Mouse (Mus musculus) hindbrain, embryonic 12.5 days (tissue): ENCODE measurements around the gene Mitf. TPM values are rescaled to one million over a fixed set of nuclear protein-coding genes. Genes with fewer than 3 reads are reported as not detected.
A peak's percentile ranks its signal among the peaks of the same experiment; 100 is the strongest.

Experiments
- ATAC-seq: fragments of 200-750 bp; cut with Nextera tagmentation; 2 replicates; pipeline ENCODE4 v1.8.0; 2017; ENCODE audit warnings: moderate TSS enrichment; ENCODE audit not compliant: low FRiP score
- H3K27ac ChIP-seq: fragments of 300-500 bp; sonication (generic); 2 replicates; pipeline ENCODE4 v1.5.1; 2016; ENCODE audit warnings: mild to moderate bottlenecking
- H3K27me3 ChIP-seq: fragments of 300-500 bp; sonication (generic); 2 replicates; pipeline ENCODE4 v1.6.1; 2016; ENCODE audit warnings: mild to moderate bottlenecking
- H3K36me3 ChIP-seq: fragments of 300-500 bp; sonication (generic); 2 replicates; pipeline ENCODE4 v1.6.1; 2016; ENCODE audit warnings: mild to moderate bottlenecking
- H3K4me1 ChIP-seq: fragments of 300-500 bp; sonication (generic); 2 replicates; pipeline ENCODE4 v1.6.1; 2016
- H3K4me2 ChIP-seq: fragments of 300-500 bp; sonication (generic); replicated peaks from 2 replicates; pipeline ENCODE4 v1.6.1; 2016; ENCODE audit warnings: mild to moderate bottlenecking
- H3K4me3 ChIP-seq: fragments of 300-500 bp; sonication (generic); 2 replicates; pipeline ENCODE4 v1.5.1; 2016; ENCODE audit warnings: mild to moderate bottlenecking
- H3K9ac ChIP-seq: fragments of 300-500 bp; sonication (generic); 2 replicates; pipeline ENCODE4 v1.6.1; 2016; ENCODE audit warnings: mild to moderate bottlenecking, moderate library complexity
- H3K9me3 ChIP-seq: fragments of 300-500 bp; sonication (generic); replicated peaks from 2 replicates; pipeline ENCODE4 v1.6.1; 2016; ENCODE audit warnings: mild to moderate bottlenecking
- WGBS: fragments of 180-500 bp; shearing (Covaris S2); methylation state at CpG from one replicate; pipeline ENCODE4 v1.1.7; 2016; 5-methylcytosine and 5-hydroxymethylcytosine counted together
- polyA plus RNA-seq: library from polyadenylated mRNA; unstranded; fragments of >200 nt; fragmentation: Nextera tagmentation; extraction: Ambion mirVana; gene quantifications from 2 replicates; pipeline ENCODE4 v1.2.1, GENCODE M21; 2016

The Mitf gene
- polyA plus RNA-seq, 1 experiment from 2014 or later = 2.0 TPM

DNA sequence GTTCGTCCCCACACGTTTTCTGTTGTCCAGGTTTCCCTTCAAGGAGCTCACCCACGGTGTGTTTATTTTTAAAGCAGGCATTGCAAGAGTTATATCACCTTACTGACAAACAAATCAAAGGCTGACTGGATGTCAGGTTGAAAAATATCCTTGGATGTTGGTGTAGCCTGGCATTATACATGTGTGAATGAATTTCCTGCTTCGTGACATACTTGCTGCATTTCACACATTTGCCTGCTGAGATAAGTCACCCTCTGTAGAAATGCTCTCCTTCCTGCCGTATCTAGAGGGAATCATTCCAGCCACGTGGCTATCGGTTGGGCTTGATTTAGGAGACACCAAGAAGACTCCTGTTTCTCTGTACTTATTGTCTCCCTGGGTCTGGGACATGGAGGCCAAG, 17.2 kb upstream of the Mitf start:
- no peak for ATAC-seq
- WGBS = 84% methylated on average over 7 of the region's 7 CpGs
- H3K27ac ChIP-seq = no peak overlapping the region

DNA sequence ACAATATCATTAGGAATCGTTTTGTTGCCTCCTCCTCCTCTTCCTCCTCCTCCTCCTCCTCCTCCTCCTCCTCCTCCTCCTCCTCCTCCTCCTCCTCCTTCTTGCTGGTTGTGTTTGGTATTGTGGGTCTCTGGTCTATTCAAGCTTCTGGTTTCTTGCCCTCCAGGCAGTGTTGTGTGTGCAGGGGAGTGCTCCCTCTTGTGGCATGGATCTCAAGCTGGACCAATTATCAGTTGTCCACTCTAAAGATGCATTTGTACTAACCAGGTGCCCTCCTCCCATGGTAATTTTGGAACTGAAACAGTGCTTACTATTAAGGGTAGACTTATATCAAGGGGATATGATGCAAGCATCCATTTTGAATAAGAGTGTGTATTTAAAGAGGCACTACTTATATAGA, 14.7 kb upstream of the Mitf start:
- WGBS = 93% methylated on average over 1 of the region's 1 CpGs

More for the DNA sequence above, 17.2 kb upstream of the Mitf start:
- Histone ChIP-seq H3K9ac (no peak overlapping the region), H3K4me1 (no peaks in the 10 kb centered on the region), H3K27me3 (no peaks in the 10 kb centered on the region; the same call in 1 of the 2 replicates), H3K4me2 (no peak overlapping the region), H3K4me3 (no peak overlapping the region), H3K36me3 (no peaks in the 10 kb centered on the region), H3K9me3 (no peaks in the 10 kb centered on the region)

DNA sequence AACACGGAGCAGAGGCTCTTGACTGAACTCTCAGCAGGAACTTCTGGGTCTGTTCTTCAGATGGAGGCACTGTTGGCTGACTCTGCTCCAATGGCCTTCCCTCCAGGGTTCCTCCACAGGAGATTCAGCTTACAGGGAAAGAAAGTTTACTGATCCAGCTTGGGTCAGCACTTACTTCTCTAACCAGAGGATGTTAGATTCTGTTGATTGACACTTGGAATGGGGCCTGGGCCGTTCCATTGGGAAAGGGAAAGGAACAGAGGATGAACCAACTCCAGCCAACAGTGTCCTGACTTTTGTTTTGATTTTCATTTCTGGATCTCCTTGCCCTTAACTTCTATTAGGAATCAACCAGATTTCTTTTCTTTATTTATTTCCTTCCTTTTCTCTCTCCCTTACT, 11.7 kb upstream of the Mitf start:
- Histone ChIP-seq H3K4me1 (no peaks in the 10 kb centered on the region), H3K4me2 (no peak overlapping the region), H3K27me3 (no peaks in the 10 kb centered on the region; the same call in 1 of the 2 replicates), H3K9me3 (no peaks in the 10 kb centered on the region), H3K4me3 (no peak overlapping the region), H3K27ac (no peak overlapping the region), H3K36me3 (no peaks in the 10 kb centered on the region), H3K9ac (no peak overlapping the region)
- ATAC-seq = no peak
- 47% methylated on average over 2 of the region's 2 CpGs for WGBS

More for the DNA sequence above, 14.7 kb upstream of the Mitf start:
- Histone ChIP-seq H3K4me2 (no peak overlapping the region), H3K27ac (no peak overlapping the region), H3K9me3 (no peaks in the 10 kb centered on the region), H3K27me3 (no peaks in the 10 kb centered on the region; the same call in 1 of the 2 replicates), H3K4me1 (no peaks in the 10 kb centered on the region), H3K36me3 (no peaks in the 10 kb centered on the region), H3K4me3 (no peak overlapping the region), H3K9ac (no peak overlapping the region)
- no peak for ATAC-seq

DNA sequence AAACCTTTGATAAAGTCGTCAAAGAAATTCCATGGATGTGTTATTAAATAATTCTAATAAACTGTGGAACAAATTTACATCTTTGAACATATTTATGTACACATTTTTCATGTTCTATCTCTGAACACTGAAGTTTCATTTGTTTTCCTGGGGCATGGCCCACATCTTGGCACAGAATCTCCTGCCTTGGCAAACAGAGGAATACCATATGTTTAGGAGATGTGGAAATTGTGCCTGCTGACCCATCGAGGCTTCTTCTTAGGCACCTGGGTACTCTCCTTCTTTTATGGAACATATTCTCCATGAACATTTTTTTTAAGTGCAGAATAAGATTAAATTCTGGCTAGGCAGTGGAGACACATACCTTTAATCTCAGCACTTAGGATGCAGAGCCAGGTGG, 6.2 kb upstream of the Mitf start:
- no peak overlapping the region for H3K4me3 ChIP-seq
- ATAC-seq = no peak
- H3K4me2 ChIP-seq = no peak overlapping the region
- no peaks in the 10 kb centered on the region for H3K9me3 ChIP-seq
- no peaks in the 10 kb centered on the region for H3K36me3 ChIP-seq
- WGBS = 67% methylated on average over 2 of the region's 2 CpGs
- H3K27me3 ChIP-seq = peaks cover 7% of the 10 kb centered on the region; the same call in 1 of the 2 replicates
- H3K27ac ChIP-seq = no peak overlapping the region
- H3K9ac ChIP-seq = no peak overlapping the region
- H3K4me1 ChIP-seq = no peaks in the 10 kb centered on the region

DNA sequence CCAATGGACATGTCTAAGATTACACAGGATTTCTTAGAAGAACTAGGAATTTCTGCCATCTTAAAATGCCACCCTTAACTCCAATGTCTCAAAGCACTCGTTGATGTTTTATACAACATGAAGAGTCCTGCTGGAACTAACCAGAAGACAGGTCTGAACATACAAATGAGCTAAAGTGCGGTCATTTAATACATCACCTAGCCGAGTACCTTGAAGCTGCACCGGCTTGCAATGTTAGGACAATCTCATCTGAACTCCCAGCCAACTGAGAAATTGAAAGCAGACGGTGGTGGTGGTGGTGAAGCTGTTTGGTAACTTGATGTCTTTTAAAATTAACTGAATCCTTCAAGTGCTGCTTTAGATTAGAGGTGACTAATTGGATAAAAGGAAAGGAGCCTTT, 801 bp upstream of the Mitf start:
- H3K4me3 ChIP-seq = peak overlapping the region; percentile 74
- H3K4me1 ChIP-seq = peaks cover 6% of the 10 kb centered on the region
- no peaks in the 10 kb centered on the region for H3K9me3 ChIP-seq
- peaks cover 15% of the 10 kb centered on the region; the same call in 1 of the 2 replicates for H3K27me3 ChIP-seq
- ATAC-seq = no peak
- peak overlapping the region; percentile 99 for H3K4me2 ChIP-seq
- H3K9ac ChIP-seq = no peak overlapping the region
- 55% methylated on average over 5 of the region's 5 CpGs for WGBS
- H3K27ac ChIP-seq = no peak overlapping the region
- no peaks in the 10 kb centered on the region for H3K36me3 ChIP-seq

DNA sequence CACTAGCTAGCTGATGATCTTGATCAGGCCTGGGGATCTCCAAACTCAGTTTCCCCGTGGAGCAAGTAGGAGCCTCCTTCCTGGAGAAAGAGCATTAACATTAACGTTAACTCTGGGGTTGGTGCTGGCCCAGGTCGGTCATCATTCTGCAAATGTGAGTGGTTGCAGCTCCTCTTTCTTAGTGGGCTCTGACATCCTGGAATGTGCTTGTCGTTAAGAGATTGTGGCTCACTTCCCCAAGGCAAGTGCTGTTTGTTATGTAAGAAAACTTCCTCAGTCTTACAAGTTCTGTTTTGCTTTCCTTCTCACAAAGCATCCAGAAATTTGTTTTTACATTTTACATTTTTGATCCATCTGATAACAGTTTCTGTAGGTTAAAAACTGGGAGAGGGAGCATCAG, 7.3 kb downstream of the Mitf start:
- Histone ChIP-seq H3K27me3 (no peaks in the 10 kb centered on the region), H3K36me3 (no peaks in the 10 kb centered on the region), H3K27ac (no peak overlapping the region), H3K4me2 (no peak overlapping the region), H3K9ac (no peak overlapping the region), H3K4me3 (no peak overlapping the region), H3K9me3 (no peaks in the 10 kb centered on the region), H3K4me1 (no peaks in the 10 kb centered on the region)
- no peak for ATAC-seq
- WGBS = 72% methylated on average over 4 of the region's 4 CpGs

DNA sequence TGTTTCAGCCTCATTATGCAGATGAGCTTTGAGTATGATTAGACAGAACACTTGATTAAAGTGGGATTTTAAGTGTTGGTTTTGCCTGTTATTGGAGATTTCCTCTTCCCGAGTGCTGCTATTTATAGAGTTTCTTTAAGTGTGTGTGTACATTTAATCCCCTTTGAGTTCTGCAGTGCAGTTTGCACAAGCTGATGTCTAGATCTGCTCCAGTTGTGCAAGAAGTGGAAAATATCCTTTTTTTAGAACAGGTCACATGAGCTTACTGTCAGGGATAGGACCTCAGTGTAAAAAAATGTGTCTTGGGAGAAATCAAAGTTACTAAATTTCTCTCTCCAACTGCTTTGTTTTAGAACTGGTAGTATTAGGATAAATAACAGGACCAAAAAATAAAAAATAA, 8.9 kb downstream of the Mitf start:
- Histone ChIP-seq H3K27ac (no peak overlapping the region), H3K4me3 (no peak overlapping the region), H3K9ac (no peak overlapping the region), H3K9me3 (no peaks in the 10 kb centered on the region), H3K4me2 (no peak overlapping the region), H3K27me3 (no peaks in the 10 kb centered on the region), H3K4me1 (no peaks in the 10 kb centered on the region), H3K36me3 (no peaks in the 10 kb centered on the region)
- WGBS = 77% methylated on average over 1 of the region's 1 CpGs
- ATAC-seq = no peak

DNA sequence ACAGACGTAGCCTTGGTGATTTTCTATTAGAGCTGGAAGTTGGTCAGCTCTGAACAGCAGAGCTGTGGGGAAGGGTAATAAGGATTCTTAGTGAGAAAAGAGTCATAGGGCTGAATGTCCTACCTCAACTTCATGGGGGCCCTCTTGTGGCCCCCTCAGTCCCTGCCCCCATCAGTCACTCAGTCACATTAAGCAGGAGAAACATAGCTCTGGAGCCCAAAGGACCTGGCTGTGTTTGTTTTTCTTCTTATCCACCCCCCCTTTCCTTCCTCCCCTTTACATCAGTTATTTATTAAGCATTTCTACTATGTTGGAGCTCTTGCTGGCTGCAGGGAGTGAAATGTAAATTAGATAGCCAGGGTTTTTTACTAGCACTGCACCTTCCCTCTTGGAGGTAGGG, 10.0 kb downstream of the Mitf start:
- no peaks in the 10 kb centered on the region for H3K4me1 ChIP-seq
- no peak overlapping the region for H3K4me3 ChIP-seq
- 68% methylated on average over 1 of the region's 1 CpGs for whole genome bisulfite sequencing
- no peaks in the 10 kb centered on the region for H3K27me3 ChIP-seq
- no peak overlapping the region for H3K9ac ChIP-seq
- H3K4me2 ChIP-seq = no peak overlapping the region
- H3K9me3 ChIP-seq = no peaks in the 10 kb centered on the region
- ATAC-seq = no peak
- no peaks in the 10 kb centered on the region for H3K36me3 ChIP-seq
- H3K27ac ChIP-seq = no peak overlapping the region

DNA sequence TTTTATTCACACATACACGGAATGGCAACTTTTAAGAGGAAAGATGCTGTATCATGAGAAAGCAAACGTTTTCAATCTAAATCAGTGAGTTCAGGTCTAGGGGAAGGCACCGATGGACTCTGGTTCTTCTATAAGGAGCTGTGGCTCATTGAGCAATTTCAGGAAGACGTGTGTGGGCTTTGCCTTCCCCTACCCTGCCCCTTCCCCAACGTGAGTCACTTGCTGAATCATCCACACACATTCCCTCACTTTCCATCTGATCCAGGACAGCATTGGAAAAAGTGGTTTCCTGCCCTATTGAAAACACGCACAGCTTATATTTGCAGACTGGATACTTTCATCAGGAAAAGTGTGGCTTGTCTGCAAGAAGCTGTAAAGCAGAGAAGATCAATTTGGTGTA, 11.3 kb downstream of the Mitf start:
- 47% methylated on average over 6 of the region's 6 CpGs for WGBS
- no peak overlapping the region for H3K4me3 ChIP-seq
- H3K36me3 ChIP-seq = no peaks in the 10 kb centered on the region
- H3K4me1 ChIP-seq = no peaks in the 10 kb centered on the region
- no peaks in the 10 kb centered on the region for H3K27me3 ChIP-seq
- no peaks in the 10 kb centered on the region for H3K9me3 ChIP-seq
- no peak overlapping the region for H3K9ac ChIP-seq
- no peak overlapping the region for H3K27ac ChIP-seq
- no peak overlapping the region for H3K4me2 ChIP-seq
- ATAC-seq = no peak

DNA sequence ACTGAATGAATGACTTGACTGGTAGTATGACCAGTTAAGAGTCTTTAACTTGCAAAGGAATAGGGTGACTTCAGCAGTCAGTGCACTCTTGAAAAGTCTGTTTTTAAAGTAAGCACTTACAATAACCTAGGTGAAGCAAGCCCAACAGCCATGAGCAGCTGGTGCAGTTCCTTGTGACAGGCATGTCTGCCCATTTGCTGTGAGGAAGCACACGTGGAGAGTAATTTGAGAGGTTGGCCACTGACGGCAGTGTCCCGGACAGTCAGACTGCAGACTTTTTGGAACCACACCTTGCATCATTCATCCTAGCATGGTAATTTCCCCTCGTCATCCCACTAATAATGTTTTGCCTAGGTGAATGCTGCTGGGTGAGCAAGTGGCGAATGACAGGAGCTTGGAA, 12.1 kb downstream of the Mitf start:
- Histone ChIP-seq H3K27me3 (no peaks in the 10 kb centered on the region), H3K36me3 (no peaks in the 10 kb centered on the region), H3K9me3 (no peaks in the 10 kb centered on the region), H3K4me2 (no peak overlapping the region), H3K27ac (no peak overlapping the region), H3K4me1 (no peaks in the 10 kb centered on the region), H3K9ac (no peak overlapping the region), H3K4me3 (no peak overlapping the region)
- no peak for ATAC-seq
- 78% methylated on average over 5 of the region's 5 CpGs for WGBS

DNA sequence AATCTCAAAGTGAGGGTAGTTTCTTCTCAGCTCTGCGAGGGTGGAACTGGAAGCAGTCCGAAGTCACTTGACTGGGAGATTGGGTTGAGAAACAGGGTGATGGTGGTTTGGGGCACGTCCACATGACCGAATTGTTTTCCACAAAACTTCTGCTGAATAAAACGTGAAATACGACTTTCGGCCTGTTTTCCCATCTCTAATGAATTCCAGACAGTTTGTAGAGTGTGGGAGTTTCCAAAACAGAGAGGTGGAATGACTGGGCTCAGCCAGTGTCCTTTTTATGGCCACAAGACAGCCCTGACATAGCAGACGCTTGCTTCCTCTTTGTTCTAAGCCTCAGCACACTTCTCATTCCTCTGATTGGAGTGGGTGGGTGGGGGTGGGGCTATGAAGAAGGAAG, 13.7 kb downstream of the Mitf start:
- Histone ChIP-seq H3K27ac (no peak overlapping the region), H3K36me3 (no peaks in the 10 kb centered on the region), H3K9me3 (no peaks in the 10 kb centered on the region), H3K4me2 (no peak overlapping the region), H3K4me1 (no peaks in the 10 kb centered on the region), H3K4me3 (no peak overlapping the region), H3K27me3 (no peaks in the 10 kb centered on the region), H3K9ac (no peak overlapping the region)
- ATAC-seq = no peak
- WGBS = 76% methylated on average over 8 of the region's 8 CpGs

DNA sequence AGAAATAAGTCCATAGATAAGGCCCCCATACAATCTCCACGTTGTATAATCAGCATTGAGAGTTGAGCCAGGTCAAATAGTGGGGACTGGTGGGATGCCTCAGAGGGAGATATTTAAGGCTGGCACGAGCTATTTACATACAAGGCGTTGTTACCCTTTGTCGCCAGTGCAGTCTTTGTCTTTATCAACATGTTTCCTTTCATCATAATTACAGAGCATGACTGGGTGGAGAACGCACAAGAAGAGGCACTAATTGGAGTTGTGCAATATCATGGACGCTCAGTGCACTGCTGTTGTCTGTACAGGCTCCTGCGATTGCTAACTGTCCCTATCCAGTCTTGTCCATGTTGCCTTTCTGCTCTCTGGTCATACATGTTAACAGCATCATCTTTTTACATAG, 15.0 kb downstream of the Mitf start:
- no peak for ATAC-seq
- no peak overlapping the region for H3K4me2 ChIP-seq
- H3K9ac ChIP-seq = no peak overlapping the region
- H3K9me3 ChIP-seq = no peaks in the 10 kb centered on the region
- no peaks in the 10 kb centered on the region for H3K27me3 ChIP-seq
- H3K27ac ChIP-seq = no peak overlapping the region
- no peaks in the 10 kb centered on the region for H3K4me1 ChIP-seq
- 89% methylated on average over 7 of the region's 7 CpGs for WGBS
- H3K36me3 ChIP-seq = no peaks in the 10 kb centered on the region
- H3K4me3 ChIP-seq = no peak overlapping the region

DNA sequence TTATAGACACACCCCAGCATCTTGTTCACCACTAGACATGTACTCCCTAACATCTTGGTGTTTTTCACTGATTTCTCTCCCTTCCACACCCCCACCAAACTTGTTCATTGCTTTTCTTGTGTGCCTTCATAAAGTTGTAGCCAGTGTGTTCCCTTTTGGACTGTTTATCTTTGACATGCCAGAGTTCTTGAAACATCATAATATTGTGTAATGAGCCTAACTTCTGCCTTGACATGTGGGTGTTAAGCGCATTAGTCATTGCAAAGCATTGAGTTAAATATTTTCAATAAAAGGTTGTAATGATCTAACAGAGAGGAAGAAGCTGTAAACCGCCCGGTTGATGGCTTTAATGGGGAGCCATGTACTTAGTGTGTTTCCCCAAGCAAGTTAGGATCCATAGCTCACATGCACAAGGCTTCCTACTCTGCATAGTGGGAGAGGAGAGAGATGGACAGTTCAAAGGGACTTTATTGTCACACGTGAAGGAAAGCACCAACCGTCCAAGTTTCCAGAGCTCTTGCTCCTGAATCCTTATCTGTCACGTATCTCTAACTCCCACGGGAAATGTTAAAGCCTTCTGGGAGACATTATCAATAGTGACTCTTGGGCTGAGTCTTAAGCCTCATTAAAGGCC, 19.9 kb downstream of the Mitf start:
- Histone ChIP-seq H3K9ac (no peak overlapping the region), H3K36me3 (no peaks in the 10 kb centered on the region), H3K4me2 (no peak overlapping the region), H3K4me3 (no peak overlapping the region), H3K27me3 (no peaks in the 10 kb centered on the region), H3K27ac (no peak overlapping the region), H3K9me3 (no peaks in the 10 kb centered on the region), H3K4me1 (no peaks in the 10 kb centered on the region)
- WGBS = 89% methylated on average over 7 of the region's 7 CpGs
- ATAC-seq = no peak
